Mouse (Mus musculus) limb, embryonic 13.5 days (tissue): ENCODE measurements at regions not wholly inside any gene's neighbourhood (a gene's known extent, or its start where the extent isn't known, plus 50 kb on each side); places are given as distances from the start of the nearest gene placed in this dataset.

Source experiments
- ATAC-seq: fragments of 200-750 bp; cut with Nextera tagmentation; 2 replicates; pipeline ENCODE4 v1.8.0; 2017; ENCODE audit warnings: low read depth, moderate number of reproducible peaks, moderate TSS enrichment; ENCODE audit not compliant: low FRiP score
- H3K27ac ChIP-seq: fragments of 300-500 bp; sonication (generic); 2 replicates; pipeline ENCODE4 v1.5.1; 2015; ENCODE audit warnings: inconsistent platforms, mild to moderate bottlenecking, moderate library complexity
- H3K27me3 ChIP-seq: fragments of 300-500 bp; sonication (generic); 2 replicates; pipeline ENCODE4 v1.6.1; 2015; ENCODE audit warnings: mild to moderate bottlenecking, inconsistent platforms
- H3K36me3 ChIP-seq: fragments of 300-500 bp; sonication (generic); 2 replicates; pipeline ENCODE4 v1.6.1; 2015; ENCODE audit warnings: inconsistent platforms, mild to moderate bottlenecking, moderate library complexity
- H3K4me1 ChIP-seq: fragments of 300-500 bp; sonication (generic); 2 replicates; pipeline ENCODE4 v1.6.1; 2015; ENCODE audit warnings: inconsistent platforms
- H3K4me2 ChIP-seq: fragments of 300-500 bp; sonication (generic); replicated peaks from 2 replicates; pipeline ENCODE4 v1.6.1; 2015; ENCODE audit warnings: inconsistent platforms, mild to moderate bottlenecking, moderate library complexity
- H3K4me3 ChIP-seq: fragments of 300-500 bp; sonication (generic); 2 replicates; pipeline ENCODE4 v1.5.1; 2015; ENCODE audit warnings: moderate library complexity, mild to moderate bottlenecking, inconsistent platforms
- H3K9ac ChIP-seq: fragments of 300-500 bp; sonication (generic); 2 replicates; pipeline ENCODE4 v1.6.1; 2015; ENCODE audit warnings: mild to moderate bottlenecking, inconsistent platforms
- H3K9me3 ChIP-seq: fragments of 300-500 bp; sonication (generic); 2 replicates; pipeline ENCODE4 v1.6.1; 2016; ENCODE audit warnings: inconsistent platforms
- WGBS: fragments of 180-500 bp; shearing (Covaris S2); methylation state at CpG from one replicate; pipeline ENCODE4 v1.1.7; 2015; 5-methylcytosine and 5-hydroxymethylcytosine counted together

DNA sequence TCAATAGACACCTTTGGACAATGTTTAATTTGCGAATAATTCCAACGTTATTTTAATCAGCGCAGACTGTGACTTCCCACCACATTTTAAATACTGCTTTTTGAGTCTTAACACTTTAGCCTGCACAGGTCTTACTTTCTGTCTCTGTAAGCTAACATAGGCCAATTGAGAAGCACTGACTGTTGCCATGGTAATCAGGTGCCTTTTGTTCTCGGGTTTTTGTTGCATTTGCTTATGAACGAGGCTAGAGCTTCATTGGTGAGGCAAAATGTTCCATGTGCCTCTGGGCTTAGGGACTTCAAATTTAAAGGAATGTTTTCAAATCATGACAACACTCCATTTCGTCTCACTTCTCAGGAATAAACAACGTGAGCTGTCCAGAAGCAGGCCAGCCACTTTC is 269.7 kb downstream of the Pdcd6ip start:
- Histone ChIP-seq H3K4me3 (no peak overlapping the region), H3K9me3 (no peaks in the 10 kb centered on the region), H3K27me3 (no peaks in the 10 kb centered on the region), H3K4me2 (no peak overlapping the region), H3K9ac (no peak overlapping the region), H3K27ac (no peak overlapping the region), H3K4me1 (peaks cover 13% of the 10 kb centered on the region), H3K36me3 (no peaks in the 10 kb centered on the region)
- ATAC-seq = no peak
- 72% methylated on average over 7 of the region's 7 CpGs for WGBS

DNA sequence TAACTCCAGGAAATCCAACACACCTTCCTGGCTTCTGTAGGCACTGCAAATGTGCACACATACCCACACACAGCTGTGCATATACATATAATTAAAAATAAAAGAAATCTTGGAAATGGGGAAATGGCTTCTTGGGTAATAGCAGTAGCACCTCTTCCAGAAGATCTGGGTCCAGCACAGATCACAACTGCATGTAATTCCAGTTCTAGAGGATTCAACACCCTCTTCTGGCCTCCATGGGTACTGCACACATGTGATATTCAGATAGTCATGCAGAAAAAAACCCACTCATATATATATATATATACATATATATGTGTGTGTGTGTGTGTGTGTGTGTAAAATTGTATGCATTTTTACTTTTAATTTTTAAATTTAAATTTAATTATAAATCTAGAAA is 272.1 kb downstream of the Pdcd6ip start:
- Histone ChIP-seq H3K4me3 (no peak overlapping the region), H3K27ac (no peak overlapping the region), H3K4me2 (no peak overlapping the region), H3K9me3 (no peaks in the 10 kb centered on the region), H3K9ac (no peak overlapping the region), H3K27me3 (no peaks in the 10 kb centered on the region), H3K4me1 (peaks cover 8% of the 10 kb centered on the region), H3K36me3 (no peaks in the 10 kb centered on the region)
- ATAC-seq = no peak

DNA sequence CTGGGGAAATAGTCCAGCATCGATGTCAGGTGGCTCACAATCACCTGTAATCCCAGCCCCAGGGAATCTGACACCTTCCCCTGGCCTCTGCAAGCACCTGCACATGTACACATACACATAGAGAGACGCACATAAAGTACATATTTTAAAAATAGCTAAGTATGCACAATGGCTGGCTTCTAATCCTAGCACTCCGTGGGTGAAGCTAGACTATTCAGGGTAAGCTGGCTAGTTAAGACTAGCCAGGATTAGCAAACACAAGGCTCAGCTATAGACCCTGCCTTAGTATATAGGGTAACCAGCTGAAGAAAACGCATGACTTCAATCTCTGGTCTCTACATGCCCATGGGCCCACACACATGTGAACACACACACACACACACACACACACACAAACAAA is 274.6 kb downstream of the Pdcd6ip start:
- H3K4me3 ChIP-seq = no peak overlapping the region
- H3K9me3 ChIP-seq = no peaks in the 10 kb centered on the region
- H3K27me3 ChIP-seq = no peaks in the 10 kb centered on the region
- no peak for ATAC-seq
- WGBS = 69% methylated on average over 4 of the region's 4 CpGs
- H3K27ac ChIP-seq = no peak overlapping the region
- no peak overlapping the region for H3K9ac ChIP-seq
- H3K4me2 ChIP-seq = no peak overlapping the region
- H3K36me3 ChIP-seq = no peaks in the 10 kb centered on the region
- H3K4me1 ChIP-seq = no peaks in the 10 kb centered on the region

DNA sequence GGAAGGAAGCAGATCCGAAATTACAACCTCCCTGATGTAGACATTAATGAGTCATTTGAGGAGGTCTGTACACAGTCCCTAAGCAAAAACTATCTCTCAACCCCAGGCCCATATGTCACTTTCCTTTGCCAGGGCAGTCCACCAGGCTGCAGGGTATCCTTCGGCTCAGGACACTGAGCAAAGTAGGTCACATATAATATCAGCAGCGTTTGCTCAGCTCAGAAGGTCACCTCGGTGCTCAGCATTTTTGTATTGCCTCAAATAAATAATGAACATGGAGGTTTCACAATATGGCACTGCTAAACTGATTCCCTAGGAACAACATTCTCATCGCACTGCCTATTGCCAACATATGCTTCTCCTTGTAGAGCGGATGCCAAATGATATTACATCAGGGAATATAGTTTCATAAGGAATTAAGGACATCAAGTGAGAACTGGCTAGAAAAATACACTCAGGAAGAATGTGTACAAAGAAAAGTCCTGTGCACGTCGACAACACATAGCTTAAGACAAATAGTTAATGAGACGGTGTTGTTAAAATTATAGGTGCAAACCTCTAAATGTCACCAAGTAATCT is 275.4 kb downstream of the Pdcd6ip start:
- Histone ChIP-seq H3K4me2 (no peak overlapping the region), H3K4me3 (no peak overlapping the region)
- WGBS = 81% methylated on average over 9 of the region's 9 CpGs

DNA sequence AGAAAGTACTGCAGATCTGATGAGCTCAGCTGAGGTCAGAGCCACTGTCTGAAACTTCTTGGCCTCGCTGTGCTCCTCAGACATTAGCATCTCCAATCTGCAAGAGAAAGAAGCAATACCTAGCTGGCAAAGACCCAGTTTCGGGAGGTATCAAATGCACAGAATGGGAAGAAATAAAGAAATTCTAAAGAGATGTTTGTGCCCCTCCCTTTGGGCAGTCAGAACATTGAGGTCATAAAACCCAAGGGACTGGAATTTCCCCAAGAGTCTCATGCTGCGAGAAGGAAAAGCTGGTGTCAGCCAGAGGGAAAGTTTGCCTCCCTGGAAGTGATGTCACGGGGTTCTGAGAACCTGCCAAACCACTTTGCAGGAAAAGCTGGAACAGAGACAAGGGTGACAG is 277.6 kb downstream of the Pdcd6ip start:
- Histone ChIP-seq H3K9ac (no peak overlapping the region), H3K9me3 (no peaks in the 10 kb centered on the region), H3K27me3 (no peaks in the 10 kb centered on the region), H3K36me3 (no peaks in the 10 kb centered on the region), H3K27ac (no peak overlapping the region), H3K4me3 (no peak overlapping the region), H3K4me2 (no peak overlapping the region), H3K4me1 (no peaks in the 10 kb centered on the region)
- ATAC-seq = no peak
- 80% methylated on average over 4 of the region's 4 CpGs for WGBS

More for the DNA sequence above, 275.4 kb downstream of the Pdcd6ip start:
- H3K27me3 ChIP-seq = no peaks in the 10 kb centered on the region
- no peak for ATAC-seq
- no peaks in the 10 kb centered on the region for H3K9me3 ChIP-seq
- no peak overlapping the region for H3K9ac ChIP-seq
- H3K36me3 ChIP-seq = no peaks in the 10 kb centered on the region
- H3K27ac ChIP-seq = no peak overlapping the region
- no peaks in the 10 kb centered on the region for H3K4me1 ChIP-seq

DNA sequence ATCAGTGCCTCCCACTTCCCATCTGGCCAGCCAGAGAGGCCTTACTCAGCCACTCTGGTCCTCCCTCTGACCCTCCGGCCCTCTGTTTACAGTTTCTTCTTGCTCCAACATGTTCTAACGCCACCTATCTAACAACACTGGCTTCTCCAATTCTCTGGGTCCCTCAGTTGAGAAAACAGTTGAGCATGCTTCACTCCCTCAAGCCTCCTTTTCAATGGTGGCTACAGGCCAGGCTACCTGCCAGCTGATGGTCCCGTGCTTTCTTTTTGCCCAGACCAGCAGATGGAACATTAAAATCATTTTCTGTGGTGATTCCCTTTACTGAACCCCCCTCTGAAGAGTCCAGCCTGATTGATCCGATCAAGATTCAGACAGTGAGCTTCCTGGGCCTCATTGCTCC is 280.8 kb downstream of the Pdcd6ip start:
- Histone ChIP-seq H3K4me1 (no peaks in the 10 kb centered on the region), H3K27ac (no peak overlapping the region), H3K9ac (no peak overlapping the region), H3K4me3 (no peak overlapping the region), H3K9me3 (no peaks in the 10 kb centered on the region), H3K36me3 (no peaks in the 10 kb centered on the region), H3K4me2 (no peak overlapping the region), H3K27me3 (no peaks in the 10 kb centered on the region)
- ATAC-seq = no peak
- 84% methylated on average over 4 of the region's 4 CpGs for WGBS

DNA sequence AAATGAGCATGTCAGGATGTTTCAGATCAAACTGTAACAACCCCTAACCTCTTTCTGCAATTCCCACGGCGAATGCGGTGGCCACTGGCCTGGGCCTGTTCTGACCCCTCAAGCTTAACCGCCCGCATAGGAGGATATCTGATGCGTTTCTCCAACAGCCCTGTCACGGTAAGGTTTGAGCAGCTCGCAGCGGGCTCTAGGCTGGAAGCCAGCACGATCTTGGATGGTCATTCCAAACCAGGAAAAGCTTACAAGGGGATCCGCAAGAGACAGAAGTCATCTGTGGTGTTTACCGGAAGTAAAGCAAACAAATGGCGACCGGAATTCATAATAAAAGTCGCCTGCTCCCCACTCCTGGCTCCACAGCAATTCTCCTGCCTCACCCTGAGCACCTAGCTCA is 281.7 kb downstream of the Pdcd6ip start:
- ATAC-seq = no peak
- Histone ChIP-seq H3K27me3 (no peaks in the 10 kb centered on the region), H3K4me3 (no peak overlapping the region), H3K9ac (no peak overlapping the region), H3K36me3 (no peaks in the 10 kb centered on the region), H3K27ac (no peak overlapping the region), H3K4me1 (no peaks in the 10 kb centered on the region), H3K4me2 (no peak overlapping the region), H3K9me3 (no peaks in the 10 kb centered on the region)
- WGBS = 92% methylated on average over 15 of the region's 15 CpGs

DNA sequence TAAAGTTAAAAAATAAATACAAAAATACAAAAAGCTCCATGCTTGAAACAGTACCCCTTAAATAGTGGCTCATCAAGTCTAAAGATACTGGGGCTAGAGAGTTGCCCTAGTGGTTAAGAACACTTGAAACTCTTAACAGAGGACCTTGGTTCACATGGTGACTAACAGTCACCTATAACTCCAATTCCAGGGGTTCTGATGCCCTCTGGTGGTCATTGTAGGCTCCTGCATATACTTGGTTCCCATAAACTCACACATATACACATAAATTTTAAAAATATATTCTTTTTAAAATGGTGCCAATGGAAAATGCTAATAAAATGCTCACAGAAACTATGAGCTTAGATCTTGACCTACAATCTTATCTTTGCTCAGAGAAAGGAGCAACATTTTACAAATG is 286.4 kb downstream of the Pdcd6ip start:
- H3K27me3 ChIP-seq = no peaks in the 10 kb centered on the region
- no peaks in the 10 kb centered on the region for H3K9me3 ChIP-seq
- no peak overlapping the region for H3K9ac ChIP-seq
- no peaks in the 10 kb centered on the region for H3K36me3 ChIP-seq
- no peaks in the 10 kb centered on the region for H3K4me1 ChIP-seq
- H3K4me2 ChIP-seq = no peak overlapping the region
- ATAC-seq = no peak
- H3K4me3 ChIP-seq = no peak overlapping the region
- H3K27ac ChIP-seq = no peak overlapping the region

DNA sequence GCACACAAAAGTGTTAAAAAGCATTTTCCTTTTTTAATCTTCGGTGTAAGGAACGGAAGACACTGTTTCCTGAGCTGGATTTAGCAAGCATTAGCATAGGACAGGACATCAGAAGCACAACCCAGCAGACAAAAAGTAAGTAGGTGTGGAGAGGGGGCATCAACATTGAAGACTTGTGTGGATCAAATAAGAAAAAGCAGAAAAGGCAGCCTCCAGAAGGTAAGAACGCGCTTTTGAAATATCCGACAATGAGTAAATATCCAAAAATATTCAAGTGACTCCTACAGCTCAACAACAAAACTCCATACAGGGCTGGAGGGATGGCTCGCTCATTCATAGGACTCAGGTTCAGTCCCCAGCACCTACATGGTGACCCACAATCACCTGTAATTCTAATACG is 286.9 kb downstream of the Pdcd6ip start:
- Histone ChIP-seq H3K9me3 (no peaks in the 10 kb centered on the region), H3K27ac (no peak overlapping the region), H3K4me3 (no peak overlapping the region), H3K36me3 (no peaks in the 10 kb centered on the region), H3K27me3 (no peaks in the 10 kb centered on the region), H3K4me1 (no peaks in the 10 kb centered on the region), H3K4me2 (no peak overlapping the region), H3K9ac (no peak overlapping the region)
- WGBS = 95% methylated on average over 7 of the region's 7 CpGs
- no peak for ATAC-seq

DNA sequence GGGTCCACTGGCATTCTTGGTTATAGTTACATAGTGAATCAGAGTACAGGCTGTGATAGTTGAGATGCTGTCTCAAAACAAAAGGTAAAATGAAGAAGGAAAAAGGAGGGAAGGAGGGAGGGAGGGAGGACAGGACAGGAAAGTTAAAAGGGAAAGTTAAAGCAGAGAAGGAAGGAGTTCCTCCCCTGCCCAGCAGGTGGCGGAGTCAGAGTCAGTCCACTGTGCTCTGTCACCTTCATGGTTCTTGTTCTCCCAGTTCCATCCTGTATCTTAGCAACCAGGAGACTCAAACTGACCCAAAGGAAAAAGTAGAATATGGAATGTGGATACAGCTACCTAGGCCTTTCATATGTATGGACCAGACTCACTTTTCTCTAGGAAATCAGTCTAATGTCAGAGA is 288.3 kb downstream of the Pdcd6ip start:
- 86% methylated on average over 1 of the region's 1 CpGs for WGBS

DNA sequence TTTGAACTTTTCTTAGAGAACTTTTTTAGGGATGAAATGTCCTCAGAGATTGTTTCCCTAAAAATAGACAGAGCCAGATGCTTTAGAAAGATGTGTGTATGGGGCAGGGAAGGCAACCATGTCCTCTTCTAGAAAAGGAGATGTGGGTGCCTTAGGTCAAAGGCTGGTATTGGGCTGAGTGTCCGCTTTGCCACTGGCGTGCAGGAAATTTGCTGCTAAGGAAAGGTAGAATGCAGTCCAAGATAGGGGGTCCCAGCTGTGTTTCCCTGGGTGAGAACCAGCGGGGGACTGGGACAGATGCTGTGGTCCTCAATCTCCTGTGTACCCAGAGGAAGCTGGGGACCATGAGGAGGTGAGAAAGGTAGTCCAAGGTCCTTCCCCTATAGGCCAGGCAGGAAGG is 291.0 kb downstream of the Pdcd6ip start:
- Histone ChIP-seq H3K27me3 (no peaks in the 10 kb centered on the region), H3K4me3 (no peak overlapping the region), H3K9ac (no peak overlapping the region), H3K36me3 (no peaks in the 10 kb centered on the region), H3K4me1 (0 out of 2 replicates have a peak, but pooled peaks cover 13% of the 10 kb centered on the region), H3K4me2 (no peak overlapping the region), H3K9me3 (no peaks in the 10 kb centered on the region), H3K27ac (no peak overlapping the region)
- WGBS = 73% methylated on average over 3 of the region's 3 CpGs
- no peak for ATAC-seq

More for the DNA sequence above, 288.3 kb downstream of the Pdcd6ip start:
- Histone ChIP-seq H3K4me2 (no peak overlapping the region), H3K4me1 (0 out of 2 replicates have a peak, but pooled peaks cover 5% of the 10 kb centered on the region), H3K36me3 (no peaks in the 10 kb centered on the region), H3K9ac (no peak overlapping the region), H3K4me3 (no peak overlapping the region), H3K27me3 (no peaks in the 10 kb centered on the region), H3K9me3 (no peaks in the 10 kb centered on the region), H3K27ac (no peak overlapping the region)
- no peak for ATAC-seq

DNA sequence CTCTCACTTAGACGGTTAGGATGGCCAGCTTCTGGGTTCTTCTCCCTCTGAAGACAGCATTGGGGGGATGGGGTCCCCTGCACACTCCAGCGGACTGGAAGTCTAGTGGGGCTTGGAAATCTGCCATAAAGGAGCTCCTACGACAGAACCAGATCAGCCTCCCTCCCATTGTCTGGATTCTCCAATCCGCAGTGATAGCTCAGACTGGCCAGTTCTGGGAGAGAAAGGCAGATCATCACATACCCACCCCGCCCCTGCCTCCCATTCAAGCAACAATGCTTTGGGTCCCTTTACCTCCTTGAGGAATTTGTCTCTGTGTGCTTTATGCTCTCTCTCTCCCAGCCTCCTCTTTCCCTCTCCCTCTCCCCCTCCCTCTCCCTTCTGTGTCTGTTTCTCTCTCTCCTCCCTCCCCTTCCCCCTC is 292.5 kb downstream of the Pdcd6ip start:
- ATAC-seq = no peak
- H3K4me1 ChIP-seq = 0 out of 2 replicates have a peak, but pooled peaks cover 13% of the 10 kb centered on the region
- no peak overlapping the region for H3K9ac ChIP-seq
- no peak overlapping the region for H3K27ac ChIP-seq
- H3K36me3 ChIP-seq = no peaks in the 10 kb centered on the region
- no peak overlapping the region for H3K4me2 ChIP-seq
- no peaks in the 10 kb centered on the region for H3K27me3 ChIP-seq
- H3K4me3 ChIP-seq = no peak overlapping the region
- 58% methylated on average over 5 of the region's 5 CpGs for WGBS
- no peaks in the 10 kb centered on the region for H3K9me3 ChIP-seq

DNA sequence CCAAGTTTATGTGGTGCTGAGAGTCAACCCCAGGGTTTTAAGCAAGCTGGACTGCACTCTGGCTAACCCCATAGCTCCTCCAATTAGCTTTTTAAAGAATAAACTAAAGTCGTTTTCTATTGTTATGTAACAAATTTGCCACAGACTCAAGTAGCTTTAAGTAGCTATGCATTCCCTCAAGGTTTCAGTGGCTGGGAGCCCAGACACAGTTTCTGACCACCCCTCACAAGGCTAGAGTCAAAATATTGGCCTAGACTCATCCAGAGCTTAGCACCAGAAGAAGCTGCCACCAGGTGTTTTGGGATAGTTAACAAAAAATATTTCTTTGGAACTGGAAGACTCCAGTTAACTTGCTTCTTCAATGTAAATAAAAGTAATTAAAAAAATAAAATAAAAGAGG is 293.4 kb downstream of the Pdcd6ip start:
- H3K4me1 ChIP-seq = 0 out of 2 replicates have a peak, but pooled peaks cover 13% of the 10 kb centered on the region
- H3K4me3 ChIP-seq = no peak overlapping the region
- ATAC-seq = peak; percentile 72
- no peaks in the 10 kb centered on the region for H3K9me3 ChIP-seq
- no peaks in the 10 kb centered on the region for H3K36me3 ChIP-seq
- H3K4me2 ChIP-seq = no peak overlapping the region
- no peak overlapping the region for H3K27ac ChIP-seq
- WGBS = 45% methylated on average over 1 of the region's 1 CpGs
- H3K27me3 ChIP-seq = no peaks in the 10 kb centered on the region
- H3K9ac ChIP-seq = no peak overlapping the region
